Mouse (Mus musculus) heart, embryonic 11.5 days (tissue): ENCODE measurements around the gene Cdyl2. TPM values are rescaled to one million over a fixed set of nuclear protein-coding genes. Genes with fewer than 3 reads are reported as not detected.

Experiments
- ATAC-seq: fragments of 200-750 bp; cut with Nextera tagmentation; replicated peaks from 2 replicates; pipeline ENCODE4 v1.8.0; 2017; ENCODE audit warnings: moderate library complexity; ENCODE audit not compliant: insufficient number of reproducible peaks, low FRiP score, low TSS enrichment
- H3K27ac ChIP-seq: fragments of 300-500 bp; sonication (generic); 2 replicates; pipeline ENCODE4 v1.5.1; 2014; ENCODE audit warnings: mild to moderate bottlenecking, low read depth, low read length
- H3K27me3 ChIP-seq: fragments of 300-500 bp; sonication (generic); 2 replicates; pipeline ENCODE4 v1.6.1; 2014; ENCODE audit warnings: mild to moderate bottlenecking, low read length, mixed read lengths; ENCODE audit not compliant: control insufficient read depth, insufficient read depth
- H3K36me3 ChIP-seq: fragments of 300-500 bp; sonication (generic); 2 replicates; pipeline ENCODE4 v1.6.1; 2014; ENCODE audit warnings: mild to moderate bottlenecking, low read length, moderate library complexity, mixed read lengths; ENCODE audit not compliant: control insufficient read depth, insufficient read depth
- H3K4me1 ChIP-seq: fragments of 300-500 bp; sonication (generic); 2 replicates; pipeline ENCODE4 v1.6.1; 2014; ENCODE audit warnings: low read length; ENCODE audit not compliant: control insufficient read depth, insufficient read depth
- H3K4me2 ChIP-seq: fragments of 300-500 bp; sonication (generic); 2 replicates; pipeline ENCODE4 v1.6.1; 2014; ENCODE audit warnings: mild to moderate bottlenecking, moderate library complexity
- H3K4me3 ChIP-seq: fragments of 300-500 bp; sonication (generic); 2 replicates; pipeline ENCODE4 v1.5.1; 2014; ENCODE audit warnings: low read depth, low read length
- H3K9ac ChIP-seq: fragments of 300-500 bp; sonication (generic); 2 replicates; pipeline ENCODE4 v1.6.1; 2014; ENCODE audit warnings: mild to moderate bottlenecking, low read depth, low read length, moderate library complexity
- H3K9me3 ChIP-seq: fragments of 300-500 bp; sonication (generic); replicated peaks from 2 replicates; pipeline ENCODE4 v1.6.1; 2016; ENCODE audit warnings: low read length; ENCODE audit not compliant: control insufficient read depth
- WGBS: fragments of 180-500 bp; shearing (Covaris S2); extraction: QIAGEN DNeasy Blood & Tissue Kit; methylation state at CpG from one replicate; pipeline ENCODE4 v1.1.7; 2014; ENCODE audit not compliant: insufficient replicate concordance; 5-methylcytosine and 5-hydroxymethylcytosine counted together
- polyA plus RNA-seq: library from polyadenylated mRNA; unstranded; fragments of >200 nt; fragmentation: Nextera tagmentation; extraction: Ambion mirVana; gene quantifications from 2 replicates; pipeline ENCODE4 v1.2.1, GENCODE M21; 2014

The Cdyl2 gene
- polyA plus RNA-seq, 1 experiment from 2014 or later, result 4.8 TPM

- no peak overlapping the region for H3K9ac ChIP-seq
- peaks cover 4% of the 10 kb centered on the region; the same call in 1 of the 2 replicates for H3K4me1 ChIP-seq
- ATAC-seq, result no peak
- H3K27ac ChIP-seq, result no peak overlapping the region
- H3K27me3 ChIP-seq, result peaks cover 5% of the 10 kb centered on the region; the same call in 1 of the 2 replicates
- H3K36me3 ChIP-seq, result no peaks in the 10 kb centered on the region
- no peak overlapping the region for H3K4me2 ChIP-seq
- no peaks in the 10 kb centered on the region for H3K9me3 ChIP-seq
- WGBS, result 55% methylated on average over 9 of the region's 9 CpGs
- H3K4me3 ChIP-seq, result no peak overlapping the region
These were observed 110.5 kb downstream of the Cdyl2 start for GRCm38 (mm10) chr8:116622326-116622725.

- Histone ChIP-seq H3K9me3 (no peaks in the 10 kb centered on the region), H3K4me3 (no peak overlapping the region), H3K4me1 (peaks cover 4% of the 10 kb centered on the region; the same call in 1 of the 2 replicates), H3K9ac (no peak overlapping the region), H3K27ac (no peak overlapping the region), H3K4me2 (no peak overlapping the region), H3K27me3 (peaks cover 5% of the 10 kb centered on the region; the same call in 1 of the 2 replicates), H3K36me3 (no peaks in the 10 kb centered on the region)
- 44% methylated on average over 21 of the region's 21 CpGs for WGBS
- no peak for ATAC-seq
These were observed 111.4 kb downstream of the Cdyl2 start for GRCm38 (mm10) chr8:116621158-116621961.

GRCm38 (mm10) chr8:116619686-116620320 lies 113.0 kb downstream of the Cdyl2 start:
- WGBS, result 76% methylated on average over 18 of the region's 19 CpGs

GRCm38 (mm10) chr8:116619221-116619620 lies 113.6 kb downstream of the Cdyl2 start:
- no peak overlapping the region for H3K27ac ChIP-seq
- no peak for ATAC-seq
- H3K9ac ChIP-seq, result no peak overlapping the region
- H3K9me3 ChIP-seq, result no peaks in the 10 kb centered on the region
- H3K4me1 ChIP-seq, result peaks cover 4% of the 10 kb centered on the region; the same call in 1 of the 2 replicates
- H3K4me3 ChIP-seq, result no peak overlapping the region
- H3K4me2 ChIP-seq, result no peak overlapping the region
- peaks cover 4% of the 10 kb centered on the region; the same call in 1 of the 2 replicates for H3K27me3 ChIP-seq
- WGBS, result 82% methylated on average over 5 of the region's 5 CpGs
- H3K36me3 ChIP-seq, result no peaks in the 10 kb centered on the region

More at GRCm38 (mm10) chr8:116619686-116620320, 113.0 kb downstream of the Cdyl2 start:
- H3K4me3 ChIP-seq, result no peak overlapping the region
- H3K4me1 ChIP-seq, result peaks cover 4% of the 10 kb centered on the region; the same call in 1 of the 2 replicates
- no peak overlapping the region for H3K4me2 ChIP-seq
- no peak for ATAC-seq
- H3K9ac ChIP-seq, result no peak overlapping the region
- no peaks in the 10 kb centered on the region for H3K9me3 ChIP-seq
- no peak overlapping the region for H3K27ac ChIP-seq
- H3K36me3 ChIP-seq, result no peaks in the 10 kb centered on the region
- peaks cover 5% of the 10 kb centered on the region; the same call in 1 of the 2 replicates for H3K27me3 ChIP-seq

GRCm38 (mm10) chr8:116618797-116619196 lies 114.0 kb downstream of the Cdyl2 start:
- H3K4me1 ChIP-seq, result peaks cover 4% of the 10 kb centered on the region; the same call in 1 of the 2 replicates
- no peak for ATAC-seq
- no peaks in the 10 kb centered on the region for H3K36me3 ChIP-seq
- H3K9ac ChIP-seq, result no peak overlapping the region
- H3K4me2 ChIP-seq, result no peak overlapping the region
- H3K4me3 ChIP-seq, result no peak overlapping the region
- H3K27me3 ChIP-seq, result peaks cover 3% of the 10 kb centered on the region; the same call in 1 of the 2 replicates
- WGBS, result 86% methylated on average over 10 of the region's 10 CpGs
- H3K9me3 ChIP-seq, result no peaks in the 10 kb centered on the region
- H3K27ac ChIP-seq, result no peak overlapping the region

- H3K4me3 ChIP-seq, result no peak overlapping the region
- H3K9me3 ChIP-seq, result no peaks in the 10 kb centered on the region
- peaks cover 4% of the 10 kb centered on the region; the same call in 1 of the 2 replicates for H3K4me1 ChIP-seq
- 70% methylated on average over 4 of the region's 4 CpGs for WGBS
- H3K9ac ChIP-seq, result no peak overlapping the region
- H3K4me2 ChIP-seq, result no peak overlapping the region
- H3K27me3 ChIP-seq, result peaks cover 3% of the 10 kb centered on the region; the same call in 1 of the 2 replicates
- ATAC-seq, result no peak
- H3K36me3 ChIP-seq, result no peaks in the 10 kb centered on the region
- H3K27ac ChIP-seq, result no peak overlapping the region
These were observed 114.9 kb downstream of the Cdyl2 start for GRCm38 (mm10) chr8:116617891-116618290.

- Histone ChIP-seq H3K9ac (no peak overlapping the region), H3K27me3 (peaks cover 3% of the 10 kb centered on the region; the same call in 1 of the 2 replicates)
- no peak for ATAC-seq
These were observed 116.4 kb downstream of the Cdyl2 start for GRCm38 (mm10) chr8:116616369-116616768.

GRCm38 (mm10) chr8:116614901-116615300 lies 117.9 kb downstream of the Cdyl2 start:
- no peaks in the 10 kb centered on the region for H3K4me1 ChIP-seq
- no peak overlapping the region for H3K27ac ChIP-seq
- no peaks in the 10 kb centered on the region for H3K9me3 ChIP-seq
- no peak overlapping the region for H3K4me3 ChIP-seq
- no peak overlapping the region for H3K9ac ChIP-seq
- no peaks in the 10 kb centered on the region for H3K36me3 ChIP-seq
- H3K27me3 ChIP-seq, result no peaks in the 10 kb centered on the region
- 88% methylated on average over 7 of the region's 7 CpGs for WGBS
- ATAC-seq, result no peak
- no peak overlapping the region for H3K4me2 ChIP-seq

More at GRCm38 (mm10) chr8:116616369-116616768, 116.4 kb downstream of the Cdyl2 start:
- H3K4me2 ChIP-seq, result no peak overlapping the region
- no peak overlapping the region for H3K27ac ChIP-seq
- no peaks in the 10 kb centered on the region for H3K9me3 ChIP-seq
- no peaks in the 10 kb centered on the region for H3K36me3 ChIP-seq
- H3K4me1 ChIP-seq, result peaks cover under 1% of the 10 kb centered on the region; the same call in 1 of the 2 replicates
- no peak overlapping the region for H3K4me3 ChIP-seq
